Mouse (Mus musculus) C2C12 (cell line): ENCODE measurements at regions not wholly inside any gene's neighbourhood (a gene's known extent, or its start where the extent isn't known, plus 50 kb on each side); places are given as distances from the start of the nearest gene placed in this dataset.
"Not testable (repeated sequence)": the region's sequence is repeated elsewhere in the genome, so short reads cannot be mapped to it uniquely, and the experiment has no call there.

Experiments
- H3K27me3 ChIP-seq: one replicate; pipeline ENCODE4 v1.6.1; 2011; ENCODE audit not compliant: control insufficient read depth, insufficient read depth, insufficient read length
- H3K36me3 ChIP-seq: one replicate; pipeline ENCODE4 v1.6.1; 2011; ENCODE audit not compliant: control insufficient read depth, insufficient read depth
- H3K4me3 ChIP-seq: one replicate; pipeline ENCODE4 v1.5.1; 2011; ENCODE audit warnings: mild to moderate bottlenecking, control low read depth; ENCODE audit not compliant: poor library complexity, insufficient read depth, severe bottlenecking
- H3K79me2 ChIP-seq: one replicate; pipeline ENCODE4 v1.6.1; 2011; ENCODE audit not compliant: control insufficient read depth, insufficient read depth
- H3K79me3 ChIP-seq: one replicate; pipeline ENCODE4 v1.6.1; 2011; ENCODE audit warnings: low read depth, control low read depth
- H3ac ChIP-seq: one replicate; pipeline ENCODE3; 2011; ENCODE audit warnings: low read depth; ENCODE audit not compliant: control insufficient read depth, insufficient read length
- CEBPB ChIP-seq: IDR thresholded peaks from one replicate; pipeline ENCODE4 v1.6.1; 2011; ENCODE audit warnings: low read depth, mild to moderate bottlenecking, control low read depth, moderate library complexity
- CTCF ChIP-seq: IDR thresholded peaks from one replicate; pipeline ENCODE4 v1.5.1; 2011; ENCODE audit not compliant: control insufficient read depth, insufficient read depth, insufficient read length
- FOSL1 ChIP-seq: IDR thresholded peaks from one replicate; pipeline ENCODE4 v1.8.0; 2011; ENCODE audit warnings: mild to moderate bottlenecking, low read length; ENCODE audit not compliant: poor library complexity, insufficient read depth, severe bottlenecking
- MAX ChIP-seq: IDR thresholded peaks from one replicate; pipeline ENCODE4 v1.6.1; 2011; ENCODE audit warnings: mild to moderate bottlenecking, control low read depth
- MYOD1 ChIP-seq: IDR thresholded peaks from one replicate; pipeline ENCODE4 v1.6.1; 2011; ENCODE audit warnings: low read depth; ENCODE audit not compliant: control insufficient read depth, insufficient read length
- MYOG ChIP-seq: IDR thresholded peaks from one replicate; pipeline ENCODE4 v1.6.1; 2011; ENCODE audit not compliant: control insufficient read depth, insufficient read length; ENCODE audit errors: extremely low read depth
- USF1 ChIP-seq: IDR thresholded peaks from one replicate; pipeline ENCODE4 v1.6.1; 2011; ENCODE audit warnings: low read depth, mild to moderate bottlenecking, control low read depth, moderate library complexity

DNA sequence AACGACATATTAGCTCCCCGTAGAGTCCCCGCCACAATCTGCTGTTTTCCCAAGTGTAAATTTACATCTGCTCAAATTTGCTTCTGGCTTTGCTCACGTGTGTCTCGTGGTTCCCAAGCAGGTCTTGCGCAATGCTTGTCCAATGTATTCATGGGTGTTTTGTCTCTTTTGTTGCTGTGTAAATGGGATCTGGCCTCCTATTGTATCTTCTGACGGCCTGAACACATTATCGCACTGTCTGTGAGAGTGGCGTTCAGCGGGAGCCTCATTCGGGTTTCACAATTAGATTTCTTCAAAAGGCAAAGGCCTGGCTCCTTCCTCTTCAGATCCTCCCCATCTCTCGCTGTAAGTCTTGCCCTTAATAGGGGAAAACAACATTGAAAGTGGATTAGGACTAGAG lies 274.5 kb downstream of the Fam19a5 start:
- H3ac ChIP-seq = no peak overlapping the region

DNA sequence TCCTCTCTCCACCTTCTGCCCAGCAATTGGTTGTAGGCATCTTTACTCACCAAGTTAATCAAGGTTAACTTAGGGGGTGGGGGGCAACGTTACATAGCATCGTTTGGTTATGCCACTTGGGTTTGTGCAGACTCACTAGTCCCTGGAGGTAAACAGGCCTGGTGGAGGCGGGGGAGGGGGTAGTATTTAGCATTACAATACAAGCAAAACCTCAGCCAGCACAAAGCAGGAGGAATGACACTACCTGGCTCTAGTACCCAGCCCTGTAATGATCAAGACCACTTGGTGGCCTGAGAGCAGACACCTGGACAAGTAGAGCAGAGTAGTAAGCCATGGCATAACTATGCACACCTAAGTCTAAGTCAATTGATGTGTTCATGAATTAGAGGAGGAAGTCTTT lies 298.0 kb downstream of the Fam19a5 start:
- no peaks in the 10 kb centered on the region for H3K27me3 ChIP-seq
- no peaks in the 10 kb centered on the region for H3K79me2 ChIP-seq
- TF ChIP-seq USF1 (no peak), CEBPB (no peak), MYOD1 (no peak), MYOG (no peak), FOSL1 (no peak), MAX (no peak), CTCF (no peak)
- H3K4me3 ChIP-seq = no peak overlapping the region
- no peak overlapping the region for H3ac ChIP-seq
- no peaks in the 10 kb centered on the region for H3K36me3 ChIP-seq
- H3K79me3 ChIP-seq = no peaks in the 10 kb centered on the region

More for the DNA sequence above, 274.5 kb downstream of the Fam19a5 start:
- Histone ChIP-seq H3K36me3 (no peaks in the 10 kb centered on the region), H3K79me2 (no peaks in the 10 kb centered on the region), H3K4me3 (no peak overlapping the region), H3K79me3 (no peaks in the 10 kb centered on the region), H3K27me3 (peaks cover 2% of the 10 kb centered on the region)
- no peak for TF ChIP-seq FOSL1
- TF ChIP-seq CEBPB = peak; percentile 71

DNA sequence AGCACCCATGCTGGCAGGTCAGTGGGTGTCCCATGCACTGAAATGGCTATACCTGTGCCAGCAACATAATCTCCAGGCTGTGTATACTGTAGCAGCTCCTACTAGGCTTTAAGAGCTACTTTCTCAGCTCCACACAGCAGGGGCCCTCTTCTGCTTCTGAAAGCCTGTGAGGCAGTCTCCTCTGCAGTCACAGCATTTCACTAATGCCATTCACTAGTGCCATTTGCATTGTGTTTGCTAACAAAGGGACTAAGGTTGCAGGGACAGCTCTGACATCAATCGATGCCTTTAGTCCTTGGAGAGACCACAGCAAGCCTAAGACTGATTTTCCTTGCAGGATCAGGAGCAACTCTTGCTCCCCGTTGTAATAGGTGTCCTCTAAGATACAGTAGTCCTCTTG lies 315.0 kb downstream of the Fam19a5 start:
- Histone ChIP-seq H3K27me3 (no peaks in the 10 kb centered on the region), H3K79me3 (no peaks in the 10 kb centered on the region), H3K36me3 (no peaks in the 10 kb centered on the region), H3ac (no peak overlapping the region), H3K79me2 (no peaks in the 10 kb centered on the region), H3K4me3 (no peak overlapping the region)
- TF ChIP-seq MYOD1 (no peak), MYOG (no peak), FOSL1 (no peak), CTCF (no peak), MAX (no peak), USF1 (no peak), CEBPB (no peak)

DNA sequence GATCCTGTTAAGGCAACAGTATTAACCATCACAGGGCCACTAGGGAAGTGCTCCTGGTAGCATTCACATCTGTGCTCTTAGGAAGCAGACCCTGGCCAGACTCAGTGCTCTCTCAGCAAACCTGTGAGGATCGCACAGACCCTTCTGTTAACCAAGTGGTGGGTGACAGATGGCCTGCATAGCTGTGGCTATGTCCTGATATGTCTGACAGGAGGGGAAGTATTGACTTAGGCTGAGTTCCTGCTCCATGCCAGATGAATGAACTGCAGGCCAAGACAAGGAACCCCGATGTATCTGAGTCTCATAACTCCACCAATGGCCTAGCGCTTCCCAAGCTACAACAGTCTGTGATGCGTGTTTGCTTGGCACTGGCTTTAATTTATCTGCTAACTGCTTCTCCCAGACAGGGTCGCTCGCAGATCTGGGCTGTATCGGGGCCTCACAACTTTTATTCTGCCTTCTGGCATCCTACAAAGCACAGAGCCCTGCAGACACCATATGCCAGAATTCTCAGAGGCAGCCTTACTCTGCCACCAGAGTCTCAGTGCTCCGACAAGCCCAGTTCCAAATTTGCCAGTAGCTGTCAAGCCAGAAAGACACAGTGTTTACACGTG lies 332.3 kb downstream of the Fam19a5 start:
- Histone ChIP-seq H3K4me3 (no peak overlapping the region), H3K79me2 (no peaks in the 10 kb centered on the region), H3K27me3 (peaks cover 32% of the 10 kb centered on the region), H3K36me3 (no peaks in the 10 kb centered on the region), H3K79me3 (no peaks in the 10 kb centered on the region), H3ac (no peak overlapping the region)
- no peak for TF ChIP-seq CEBPB

DNA sequence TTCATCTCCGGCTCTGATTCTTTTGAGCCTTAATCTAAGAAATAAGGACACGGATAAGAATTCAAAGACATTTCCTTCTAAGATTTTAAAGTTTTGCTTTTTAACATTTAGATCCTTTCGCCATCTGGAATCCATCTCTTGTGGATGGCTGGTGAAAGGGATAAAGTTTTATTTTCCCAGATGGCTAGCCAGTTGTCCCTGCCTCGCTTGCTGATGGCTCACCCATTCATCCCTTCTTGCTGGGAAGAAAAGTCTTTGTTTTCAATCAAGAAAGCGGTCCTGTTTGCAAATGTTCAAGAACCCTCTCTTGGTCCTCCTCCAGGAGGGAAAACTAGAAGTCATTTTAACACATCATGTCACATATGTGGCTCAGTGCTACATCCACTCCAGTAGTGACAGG lies 346.8 kb downstream of the Fam19a5 start:
- no peak for TF ChIP-seq MYOD1
- no peak for TF ChIP-seq MYOG
- TF ChIP-seq CEBPB = no peak
- TF ChIP-seq USF1 = no peak
- Histone ChIP-seq H3K79me3 (no peaks in the 10 kb centered on the region), H3K4me3 (no peak overlapping the region), H3K27me3 (no peaks in the 10 kb centered on the region), H3K36me3 (no peaks in the 10 kb centered on the region), H3K79me2 (no peaks in the 10 kb centered on the region), H3ac (no peak overlapping the region)

DNA sequence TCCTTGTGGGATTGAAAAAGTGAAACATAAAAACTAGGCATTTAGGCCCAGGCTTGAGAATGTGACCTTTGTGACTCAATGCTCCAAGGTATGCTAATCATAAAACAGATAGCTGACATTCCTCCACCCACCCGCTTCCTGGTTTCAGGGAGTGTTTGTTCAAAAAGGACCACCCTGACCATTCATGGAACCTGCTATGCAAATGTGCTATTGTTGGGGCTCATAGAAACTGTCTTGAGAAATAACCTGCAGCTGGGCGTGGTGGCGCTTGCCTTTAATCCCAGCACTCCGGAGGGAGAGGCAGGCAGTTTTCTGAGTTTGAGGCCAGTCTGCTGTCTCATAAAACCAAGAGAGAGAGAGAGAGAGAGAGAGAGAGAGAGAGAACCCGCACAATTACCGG lies 350.8 kb downstream of the Fam19a5 start:
- H3K79me2 ChIP-seq, H3K4me3 ChIP-seq, H3K36me3 ChIP-seq, H3ac ChIP-seq, H3K27me3 ChIP-seq, H3K79me3 ChIP-seq: not testable (repeated sequence)

DNA sequence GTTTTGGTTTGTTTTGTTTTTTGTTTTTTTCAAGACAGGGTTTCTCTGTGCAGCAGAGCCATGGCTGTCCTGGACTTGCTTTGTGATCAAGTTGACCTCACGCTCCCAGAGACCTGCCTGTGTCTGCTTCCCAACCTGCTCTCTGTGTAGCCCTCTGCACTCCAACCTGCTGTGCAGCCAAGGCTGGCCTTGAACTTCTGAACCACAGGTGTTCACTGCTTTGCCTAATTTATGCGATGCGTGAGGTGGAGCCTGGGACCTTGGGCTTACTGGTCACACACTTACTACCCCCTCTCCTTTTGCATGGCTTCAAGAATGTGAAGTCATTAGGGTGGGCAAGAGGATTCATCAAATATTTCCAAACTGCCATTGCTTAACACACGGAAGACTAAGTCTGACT lies 354.6 kb downstream of the Fam19a5 start:
- Histone ChIP-seq H3K4me3 (no peak overlapping the region), H3ac (no peak overlapping the region), H3K27me3 (no peaks in the 10 kb centered on the region), H3K79me2 (no peaks in the 10 kb centered on the region), H3K79me3 (no peaks in the 10 kb centered on the region), H3K36me3 (no peaks in the 10 kb centered on the region)
- TF ChIP-seq MYOD1 (no peak), MAX (no peak), USF1 (no peak), FOSL1 (no peak), MYOG (no peak), CTCF (no peak), CEBPB (no peak)
